Mouse (Mus musculus): ENCODE measurements at regions not wholly inside any gene's neighbourhood (a gene's known extent, or its start where the extent isn't known, plus 50 kb on each side); places are given as distances from the start of the nearest gene placed in this dataset.
A peak's percentile ranks its signal among the peaks of the same experiment; 100 is the strongest.

DNA sequence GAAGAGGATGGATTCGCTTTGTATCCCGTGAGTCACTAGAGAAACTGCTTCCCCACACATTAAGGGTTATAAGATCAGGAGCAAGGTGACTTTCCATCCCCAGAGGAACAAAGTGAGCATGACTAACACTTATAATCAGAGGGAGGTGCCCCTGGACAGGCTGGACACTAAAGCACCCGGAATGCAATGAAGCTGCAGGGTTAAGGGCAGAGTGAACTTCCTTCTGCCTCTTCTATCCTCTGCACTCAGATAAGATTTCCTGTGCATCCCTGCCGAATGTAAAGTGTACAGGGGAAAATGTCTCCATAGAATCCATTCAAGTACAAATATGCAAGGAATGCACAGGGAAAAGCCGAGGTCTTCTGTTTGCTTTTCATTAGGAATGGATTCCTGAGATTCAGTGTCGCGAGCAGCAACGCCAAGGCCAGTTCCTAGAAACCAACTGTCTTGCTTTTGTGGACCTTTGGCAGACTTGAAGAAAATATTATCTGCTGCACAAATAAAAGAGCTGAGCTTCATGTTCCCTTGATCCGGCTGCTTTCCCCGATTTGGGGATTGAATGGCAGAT is 58.5 kb upstream of the Fbxl7 start:
- DNase-seq (ENCODE audit: low spot score) (no peak), ATAC-seq (ENCODE audit: insufficient read depth, low read depth) (no peak)
- TF ChIP-seq CTCF (IDR thresholded peaks at IDR 0.05; ENCODE audit: low read depth) (no peak), EP300 (IDR thresholded peaks at IDR 0.05; ENCODE audit: low read depth) (no peak)
- Histone ChIP-seq H3K27me3 (ENCODE audit: control insufficient read depth, insufficient read depth, low read length) (no peaks in the 10 kb centered on the region), H3K4me1 (ENCODE audit: control insufficient read depth, insufficient read depth) (no peaks in the 10 kb centered on the region), H3K27ac (ENCODE audit: low read depth) (no peak overlapping the region), H3K4me3 (ENCODE audit: low read depth, low read length) (no peak overlapping the region), H3K9me3 (replicated peaks; ENCODE audit: control insufficient read depth, low read length) (0 out of 2 replicates have a peak, but pooled peaks cover 4% of the 10 kb centered on the region), H3K9ac (replicated peaks; ENCODE audit: low read depth, low read length) (no peak overlapping the region), H3K4me2 (ENCODE audit: low read depth, low read length) (no peak overlapping the region), H3K36me3 (replicated peaks; ENCODE audit: control insufficient read depth, insufficient read depth, low read length) (no peaks in the 10 kb centered on the region)
- 35% methylated on average over 10 of the region's 10 CpGs for WGBS

DNA sequence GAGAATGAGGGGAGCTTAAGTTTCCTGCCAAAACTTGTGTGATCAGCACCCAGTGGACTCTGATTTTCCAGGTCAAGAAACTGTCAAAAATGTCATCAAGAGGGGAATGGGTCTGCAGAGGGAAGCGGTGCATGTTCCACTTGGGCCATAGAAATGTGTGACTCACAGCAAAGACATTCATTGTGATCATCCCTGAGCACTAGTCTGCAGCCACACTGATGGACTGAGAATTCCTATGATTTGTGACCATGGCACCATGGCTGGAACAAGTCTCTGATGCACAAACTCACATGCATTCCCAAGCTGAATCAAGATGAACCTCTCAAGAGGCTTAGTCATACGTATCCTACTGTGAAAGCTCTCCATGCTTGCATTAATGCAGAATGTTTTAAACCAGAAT is 63.6 kb upstream of the Fbxl7 start:
- DNase-seq (ENCODE audit: low spot score) (no peak), ATAC-seq (ENCODE audit: insufficient read depth, low read depth) (no peak)
- no peak for TF ChIP-seq CTCF (IDR thresholded peaks at IDR 0.05; ENCODE audit: low read depth)
- no peak for TF ChIP-seq EP300 (IDR thresholded peaks at IDR 0.05; ENCODE audit: low read depth)
- H3K9me3 ChIP-seq (replicated peaks; ENCODE audit: control insufficient read depth, low read length): no peaks in the 10 kb centered on the region
- no peaks in the 10 kb centered on the region for H3K36me3 ChIP-seq (replicated peaks; ENCODE audit: control insufficient read depth, insufficient read depth, low read length)
- no peak overlapping the region for H3K4me3 ChIP-seq (ENCODE audit: low read depth, low read length)
- no peaks in the 10 kb centered on the region for H3K4me1 ChIP-seq (ENCODE audit: control insufficient read depth, insufficient read depth)
- WGBS: 69% methylated on average over 2 of the region's 2 CpGs
- H3K27me3 ChIP-seq (ENCODE audit: control insufficient read depth, insufficient read depth, low read length): no peaks in the 10 kb centered on the region
- no peak overlapping the region for H3K9ac ChIP-seq (replicated peaks; ENCODE audit: low read depth, low read length)
- no peak overlapping the region for H3K27ac ChIP-seq (ENCODE audit: low read depth)
- H3K4me2 ChIP-seq (ENCODE audit: low read depth, low read length): no peak overlapping the region

DNA sequence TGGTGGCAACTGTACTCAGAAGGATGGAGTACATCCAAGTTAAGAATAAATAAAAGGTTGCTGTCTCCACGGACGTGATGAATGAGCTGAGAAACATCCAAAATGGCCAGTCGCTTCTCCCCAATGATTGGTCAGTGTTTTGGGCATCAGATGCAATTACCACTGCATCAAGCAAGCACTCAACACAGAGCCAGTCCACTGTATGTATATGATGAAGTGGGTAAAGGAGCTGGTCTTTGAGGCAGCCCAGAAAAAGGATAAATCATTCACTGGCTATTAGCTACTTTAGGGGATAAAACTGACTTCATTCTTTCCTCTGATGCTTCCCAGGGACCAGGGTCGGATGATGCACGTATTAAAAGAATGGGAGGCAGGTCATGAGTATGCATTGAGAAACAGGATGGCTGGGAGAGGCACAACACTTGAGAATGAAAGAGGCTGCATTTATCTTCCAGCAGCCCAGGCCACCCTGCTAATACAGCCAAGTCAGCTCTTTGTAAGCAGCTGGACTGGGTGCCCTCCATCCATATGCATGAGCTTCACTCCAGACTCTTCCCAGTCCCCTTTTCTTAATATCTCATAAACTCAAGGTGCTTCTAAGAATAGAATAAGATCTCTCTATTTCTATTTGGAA is 73.1 kb upstream of the Fbxl7 start:
- TF ChIP-seq EP300 (IDR thresholded peaks at IDR 0.05; ENCODE audit: low read depth) (no peak), CTCF (IDR thresholded peaks at IDR 0.05; ENCODE audit: low read depth) (no peak)
- no peak overlapping the region for H3K27ac ChIP-seq (ENCODE audit: low read depth)
- ATAC-seq (ENCODE audit: insufficient read depth, low read depth) (no peak), DNase-seq (ENCODE audit: low spot score) (no peak)
- no peaks in the 10 kb centered on the region for H3K9me3 ChIP-seq (replicated peaks; ENCODE audit: control insufficient read depth, low read length)
- 71% methylated on average over 5 of the region's 5 CpGs for WGBS
- no peaks in the 10 kb centered on the region for H3K27me3 ChIP-seq (ENCODE audit: control insufficient read depth, insufficient read depth, low read length)
- H3K4me1 ChIP-seq (ENCODE audit: control insufficient read depth, insufficient read depth): no peaks in the 10 kb centered on the region
- H3K9ac ChIP-seq (replicated peaks; ENCODE audit: low read depth, low read length): no peak overlapping the region
- no peak overlapping the region for H3K4me2 ChIP-seq (ENCODE audit: low read depth, low read length)
- H3K36me3 ChIP-seq (replicated peaks; ENCODE audit: control insufficient read depth, insufficient read depth, low read length): no peaks in the 10 kb centered on the region
- no peak overlapping the region for H3K4me3 ChIP-seq (ENCODE audit: low read depth, low read length)

DNA sequence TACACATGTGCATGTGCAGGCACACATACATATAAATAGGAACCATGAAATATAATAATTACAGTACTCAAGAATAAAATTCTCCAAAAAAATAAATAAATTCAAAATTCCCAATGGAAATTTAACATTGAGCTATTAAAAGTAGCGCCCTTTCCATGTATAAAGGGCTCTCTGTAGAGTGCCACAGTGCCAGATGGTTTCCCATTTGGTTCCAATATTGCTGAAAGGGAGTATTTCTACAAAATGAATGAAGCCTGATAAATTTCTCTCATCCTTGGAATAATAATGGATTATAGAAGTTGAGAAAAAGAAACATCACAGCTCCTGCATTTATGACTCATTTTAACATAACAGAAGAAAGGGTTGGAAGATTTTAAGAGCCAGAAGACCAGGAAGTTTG is 75.4 kb upstream of the Fbxl7 start:
- no peaks in the 10 kb centered on the region for H3K4me1 ChIP-seq (ENCODE audit: control insufficient read depth, insufficient read depth)
- TF ChIP-seq CTCF (IDR thresholded peaks at IDR 0.05; ENCODE audit: low read depth) (no peak), EP300 (IDR thresholded peaks at IDR 0.05; ENCODE audit: low read depth) (no peak)
- ATAC-seq (ENCODE audit: insufficient read depth, low read depth) (no peak), DNase-seq (ENCODE audit: low spot score) (no peak)
- no peaks in the 10 kb centered on the region for H3K27me3 ChIP-seq (ENCODE audit: control insufficient read depth, insufficient read depth, low read length)
- no peak overlapping the region for H3K9ac ChIP-seq (replicated peaks; ENCODE audit: low read depth, low read length)
- H3K27ac ChIP-seq (ENCODE audit: low read depth): no peak overlapping the region
- no peaks in the 10 kb centered on the region for H3K9me3 ChIP-seq (replicated peaks; ENCODE audit: control insufficient read depth, low read length)
- no peak overlapping the region for H3K4me2 ChIP-seq (ENCODE audit: low read depth, low read length)
- H3K4me3 ChIP-seq (ENCODE audit: low read depth, low read length): no peak overlapping the region
- H3K36me3 ChIP-seq (replicated peaks; ENCODE audit: control insufficient read depth, insufficient read depth, low read length): no peaks in the 10 kb centered on the region
- WGBS: 69% methylated on average over 1 of the region's 1 CpGs

DNA sequence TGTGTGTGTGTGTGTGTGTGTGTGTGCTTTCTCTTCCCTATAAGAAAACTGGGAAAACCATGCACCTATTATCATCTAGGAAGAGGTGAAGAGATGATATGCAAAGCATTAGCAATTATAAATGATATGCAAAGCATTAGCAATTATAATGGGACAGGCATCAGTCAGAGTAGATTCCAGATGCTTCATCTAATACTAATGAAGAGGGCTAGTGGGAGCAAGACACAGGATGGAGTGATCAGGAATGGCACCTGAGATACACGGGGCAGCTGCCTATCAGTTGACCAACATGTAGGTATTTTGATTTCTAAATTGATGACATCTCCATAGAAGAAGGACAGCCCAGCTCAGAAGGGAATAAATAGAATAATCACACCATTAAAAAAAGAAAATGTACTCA is 97.7 kb upstream of the Fbxl7 start:
- TF ChIP-seq EP300 (IDR thresholded peaks at IDR 0.05; ENCODE audit: low read depth) (no peak), CTCF (IDR thresholded peaks at IDR 0.05; ENCODE audit: low read depth) (no peak)
- Histone ChIP-seq H3K4me2 (ENCODE audit: low read depth, low read length) (no peak overlapping the region), H3K9ac (replicated peaks; ENCODE audit: low read depth, low read length) (no peak overlapping the region), H3K36me3 (replicated peaks; ENCODE audit: control insufficient read depth, insufficient read depth, low read length) (no peaks in the 10 kb centered on the region), H3K27me3 (ENCODE audit: control insufficient read depth, insufficient read depth, low read length) (no peaks in the 10 kb centered on the region), H3K9me3 (replicated peaks; ENCODE audit: control insufficient read depth, low read length) (no peaks in the 10 kb centered on the region), H3K4me1 (ENCODE audit: control insufficient read depth, insufficient read depth) (no peaks in the 10 kb centered on the region), H3K27ac (ENCODE audit: low read depth) (no peak overlapping the region), H3K4me3 (ENCODE audit: low read depth, low read length) (no peak overlapping the region)
- ATAC-seq (ENCODE audit: insufficient read depth, low read depth): no peak
- 57% methylated on average over 1 of the region's 1 CpGs for WGBS
- DNase-seq (ENCODE audit: low spot score): no peak

DNA sequence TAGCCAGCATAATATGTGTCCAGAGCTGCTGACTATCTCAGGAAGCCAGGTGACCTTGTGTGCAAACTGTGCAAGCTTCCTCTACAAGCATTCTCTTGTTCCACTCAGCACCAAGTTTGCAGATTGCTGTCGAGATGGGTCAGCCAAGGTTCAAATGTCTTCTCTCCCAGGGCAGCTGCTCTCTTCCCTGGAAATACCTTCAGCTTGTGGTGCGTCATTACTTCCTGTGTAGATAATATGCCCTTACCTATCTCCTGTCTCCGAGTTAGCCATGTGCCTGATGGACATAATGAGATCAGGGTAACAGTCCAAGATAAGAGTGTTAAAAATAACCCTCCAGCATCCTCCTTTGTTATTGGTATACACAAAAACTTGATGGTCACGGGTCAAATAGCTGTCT is 113.7 kb upstream of the Fbxl7 start:
- DNase-seq (ENCODE audit: low spot score) (peak; percentile 19), ATAC-seq (ENCODE audit: insufficient read depth, low read depth) (peak; percentile 81)

More for the DNA sequence above, 113.7 kb upstream of the Fbxl7 start:
- Histone ChIP-seq H3K4me3 (ENCODE audit: low read depth, low read length) (no peak overlapping the region), H3K4me2 (ENCODE audit: low read depth, low read length) (no peak overlapping the region), H3K4me1 (ENCODE audit: control insufficient read depth, insufficient read depth) (peaks cover 7% of the 10 kb centered on the region; the same call in 1 of the 2 replicates), H3K9ac (replicated peaks; ENCODE audit: low read depth, low read length) (no peak overlapping the region), H3K27ac (ENCODE audit: low read depth) (no peak overlapping the region), H3K9me3 (replicated peaks; ENCODE audit: control insufficient read depth, low read length) (no peaks in the 10 kb centered on the region), H3K27me3 (ENCODE audit: control insufficient read depth, insufficient read depth, low read length) (no peaks in the 10 kb centered on the region), H3K36me3 (replicated peaks; ENCODE audit: control insufficient read depth, insufficient read depth, low read length) (no peaks in the 10 kb centered on the region)
- 5% methylated on average over 4 of the region's 4 CpGs for WGBS
- TF ChIP-seq CTCF (IDR thresholded peaks at IDR 0.05; ENCODE audit: low read depth) (no peak), EP300 (IDR thresholded peaks at IDR 0.05; ENCODE audit: low read depth) (no peak)

All from heart, postnatal 0 days (tissue).